Mouse (Mus musculus) hematopoietic stem cell, adult 5-6 weeks (primary cell): ENCODE results near the gene Bub3. TPM values are rescaled to one million over a fixed set of nuclear protein-coding genes. Genes with fewer than 3 reads are reported as not detected.

ENCODE experiments used
- ATAC-seq, 2 experiments: fragments of 125-278 bp in 1 of 2; replicated peaks in 1 of 2; 2 replicates each; pipeline ENCODE4 v1.8.0; 2016 to 2017; ENCODE audit warnings: inconsistent platforms in 2 of 2, mild to moderate bottlenecking in 2 of 2, moderate number of reproducible peaks in 2 of 2, low read depth in 1 of 2, moderate TSS enrichment in 1 of 2; ENCODE audit not compliant: low FRiP score in 2 of 2, poor library complexity in 2 of 2, severe bottlenecking in 2 of 2, insufficient read depth in 1 of 2, low TSS enrichment in 1 of 2
- total RNA-seq: library from RNA; stranded (forward); fragments of 172-1452, 232-1000 nt; gene quantifications from 2 replicates; pipeline ENCODE4 v1.2.3, GENCODE M21; 2017

The Bub3 gene
- total RNA-seq: 65.0 and 78.4 TPM in 2 replicates

- ATAC-seq: peak; percentile 91 to 92
Observed at GRCm38 (mm10) chr7:131559986-131560696, at the start of gene Bub3. Gene Bub3, plus strand, starts transcription at chr7:131560222.

GRCm38 (mm10) chr7:131539979-131540378 lies 20.0 kb upstream of the Bub3 start:
- peak; percentile 49 to 76; a peak in 3 of 4 replicates for ATAC-seq

GRCm38 (mm10) chr7:131541184-131542114 lies 18.6 kb upstream of the Bub3 start:
- no peak for ATAC-seq

GRCm38 (mm10) chr7:131542115-131542871 lies 17.7 kb upstream of the Bub3 start, which contains the start of gene Hmx3:
Gene Hmx3, plus strand, starts transcription at chr7:131542867.
- ATAC-seq: no peak

GRCm38 (mm10) chr7:131542872-131543622 lies 17.0 kb upstream of the Bub3 start:
- no peak for ATAC-seq

GRCm38 (mm10) chr7:131543623-131544481 lies 16.2 kb upstream of the Bub3 start:
- ATAC-seq: 0 out of 4 replicates have a peak, but pooled peaks of 1 of the 2 experiments have one; percentile 27

GRCm38 (mm10) chr7:131544871-131545270 lies 15.2 kb upstream of the Bub3 start:
- no peak for ATAC-seq

- no peak for ATAC-seq
Observed at GRCm38 (mm10) chr7:131545701-131546385, 14.2 kb upstream of the Bub3 start.

GRCm38 (mm10) chr7:131546423-131546822 lies 13.6 kb upstream of the Bub3 start:
- ATAC-seq: no peak

- no peak for ATAC-seq
Observed at GRCm38 (mm10) chr7:131547481-131547880, 12.5 kb upstream of the Bub3 start.

- no peak for ATAC-seq
Observed at GRCm38 (mm10) chr7:131548473-131548872, 11.5 kb upstream of the Bub3 start, which contains the start of gene Hmx2. Gene Hmx2, plus strand, starts transcription at chr7:131548773.

GRCm38 (mm10) chr7:131551471-131551870 lies 8.6 kb upstream of the Bub3 start:
- no peak for ATAC-seq

GRCm38 (mm10) chr7:131551931-131552741 lies 7.9 kb upstream of the Bub3 start:
- no peak for ATAC-seq

GRCm38 (mm10) chr7:131552781-131553180 lies 7.2 kb upstream of the Bub3 start:
- no peak for ATAC-seq

GRCm38 (mm10) chr7:131553771-131554175 lies 6.2 kb upstream of the Bub3 start:
- peak in 1 of 2 experiments; percentile 43; a peak in 1 of 4 replicates for ATAC-seq
